Mouse (Mus musculus) testis, postnatal 14 days (tissue): ENCODE data around the gene Csnk2a2.

Experiments used
- DNase-seq: peaks from one replicate; pipeline ENCODE4 v3.0.0; 2021; ENCODE audit warnings: low spot score

Gene Csnk2a2

DNA sequence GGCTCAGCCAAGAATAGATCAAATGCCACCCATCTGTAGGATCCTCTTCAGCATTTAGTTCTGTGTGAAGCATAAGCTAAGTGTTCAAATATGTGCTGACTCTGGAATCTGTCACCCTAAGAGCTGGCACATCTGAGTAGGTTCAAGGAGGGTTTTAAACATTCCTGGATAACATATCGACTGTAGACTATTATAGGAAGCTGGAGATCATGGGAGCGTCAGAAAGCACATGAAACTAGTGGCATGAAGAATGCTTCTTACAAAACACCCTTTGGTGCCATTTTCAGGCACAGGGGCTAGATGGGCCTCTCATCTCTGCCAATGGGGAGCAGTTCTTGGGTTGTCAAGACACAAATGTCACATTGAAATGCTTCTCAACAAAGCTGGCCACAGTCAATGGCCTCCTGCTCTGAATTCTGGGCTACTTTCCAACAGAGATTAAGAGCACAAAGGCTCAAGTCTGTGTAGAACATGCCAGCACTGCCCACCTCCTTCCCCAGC lies 63.0 kb downstream of the Csnk2a2 start:
- DNase-seq = peak; percentile 67

DNA sequence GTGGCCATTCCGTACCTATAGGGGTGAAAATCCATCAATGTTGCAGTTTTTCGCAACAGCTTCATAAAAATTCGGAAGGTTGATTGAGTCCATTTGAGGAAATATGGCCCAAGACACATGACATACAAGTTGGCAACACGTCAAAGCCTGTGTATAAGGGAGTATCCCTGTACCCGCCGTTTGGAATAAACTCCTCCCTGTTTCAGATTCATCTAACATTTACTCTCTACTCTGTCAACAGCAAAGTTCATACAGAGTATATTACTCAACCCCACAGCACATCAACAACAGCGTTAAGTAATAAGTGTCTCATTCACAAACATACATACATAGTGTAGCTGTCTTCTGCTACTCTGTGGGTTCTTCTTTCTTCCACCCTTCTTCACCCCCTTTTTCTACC lies 65.2 kb downstream of the Csnk2a2 start:
- no peak for DNase-seq

DNA sequence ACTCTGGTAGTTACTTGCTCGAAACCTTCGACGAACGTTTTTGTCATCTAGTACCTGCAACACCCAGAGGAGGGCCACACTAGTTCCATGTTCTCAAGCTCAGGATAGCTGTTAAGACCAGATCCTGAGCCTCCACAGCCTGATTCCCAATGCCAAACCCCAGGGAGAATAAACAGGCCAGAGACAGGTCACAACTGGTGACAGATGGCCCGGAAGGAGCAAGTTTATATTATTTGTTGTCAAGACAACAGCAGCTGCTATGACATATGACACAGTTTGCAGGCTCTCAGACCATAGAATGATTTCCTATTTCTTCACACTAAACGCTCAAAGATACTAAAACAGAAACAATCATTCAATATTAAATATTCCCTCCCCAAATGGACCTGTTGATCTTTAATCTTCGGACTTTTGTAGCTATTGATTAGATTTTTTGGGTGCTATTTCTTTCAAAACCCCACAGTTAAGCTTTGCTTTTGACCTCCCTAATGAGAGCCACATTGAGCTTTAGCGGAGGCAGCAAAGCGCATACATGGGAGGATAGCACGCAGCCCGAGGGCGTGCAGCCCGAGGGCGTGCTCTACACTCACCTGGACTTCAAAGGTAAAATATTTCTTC lies 67.5 kb downstream of the Csnk2a2 start:
- DNase-seq = no peak

DNA sequence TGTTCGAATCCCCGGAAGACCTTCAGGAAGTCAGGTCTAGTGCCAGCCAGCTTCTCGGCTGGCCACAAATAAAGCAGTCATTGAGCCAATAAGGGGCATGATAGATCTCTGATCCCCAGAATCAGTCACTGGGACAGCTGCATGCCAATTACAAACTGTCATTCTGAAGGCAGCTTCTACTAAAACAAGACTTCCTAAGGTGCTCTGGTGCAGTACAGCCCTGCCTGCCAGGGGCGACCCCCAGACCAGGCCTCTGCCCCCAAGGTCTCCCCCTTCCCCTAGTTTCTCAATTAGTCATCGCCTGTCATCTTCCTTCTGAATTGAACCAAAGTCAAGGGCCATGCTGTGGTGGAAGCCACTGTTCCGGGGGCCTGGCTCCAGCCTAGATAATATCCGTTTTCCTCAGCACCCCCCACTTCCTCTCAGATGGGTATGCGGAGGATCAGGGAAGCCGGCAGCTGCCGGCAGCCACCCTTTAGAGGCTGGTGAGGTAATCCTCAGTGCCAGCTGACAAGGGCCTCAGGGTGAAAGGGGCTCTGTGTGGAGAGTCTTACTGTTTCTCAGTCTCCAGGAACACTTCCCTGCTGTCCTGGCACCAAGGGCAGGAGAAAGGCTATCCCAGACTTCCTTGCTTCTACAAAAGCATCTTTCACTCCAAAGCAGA lies 78.4 kb downstream of the Csnk2a2 start:
- no peak for DNase-seq

DNA sequence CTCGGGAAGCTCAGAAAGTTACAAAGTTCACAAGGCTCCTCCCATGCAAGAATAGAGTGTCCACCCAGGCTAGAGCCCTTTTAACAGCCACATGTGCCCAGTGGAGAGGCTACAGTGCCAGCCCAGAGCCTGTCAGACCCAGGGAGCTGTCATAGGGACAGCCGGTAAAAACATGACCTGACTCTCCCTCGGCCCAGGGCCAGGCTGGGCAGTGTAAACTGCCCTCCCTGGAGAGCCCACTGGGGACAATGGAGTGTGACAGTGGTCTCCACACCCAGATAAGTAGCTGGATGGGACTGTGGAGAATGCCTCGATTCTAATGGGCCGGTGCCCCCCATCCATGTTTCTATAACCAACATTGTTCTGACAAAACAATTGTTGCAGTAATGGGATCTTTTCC lies 80.3 kb downstream of the Csnk2a2 start:
- no peak for DNase-seq

DNA sequence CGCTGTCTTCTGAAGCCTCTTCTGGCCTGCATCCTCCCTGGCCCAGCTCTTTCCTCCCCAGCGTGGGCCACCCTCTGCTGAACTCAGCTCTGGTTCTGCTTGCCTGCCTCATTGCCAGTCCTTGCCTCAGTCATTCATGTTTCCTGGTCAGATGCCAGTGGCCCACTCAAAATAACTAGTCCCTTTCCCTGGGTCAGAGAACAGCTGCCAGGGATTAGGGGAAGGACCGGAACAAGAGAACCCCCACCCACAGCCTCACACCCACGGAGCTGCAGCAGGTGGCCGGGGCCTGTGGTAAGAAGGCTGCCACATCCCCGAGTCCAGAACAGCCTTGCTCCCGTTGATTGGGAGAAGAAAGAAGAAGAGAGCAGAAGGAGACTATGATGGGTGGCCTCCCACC lies 88.7 kb downstream of the Csnk2a2 start:
- no peak for DNase-seq

DNA sequence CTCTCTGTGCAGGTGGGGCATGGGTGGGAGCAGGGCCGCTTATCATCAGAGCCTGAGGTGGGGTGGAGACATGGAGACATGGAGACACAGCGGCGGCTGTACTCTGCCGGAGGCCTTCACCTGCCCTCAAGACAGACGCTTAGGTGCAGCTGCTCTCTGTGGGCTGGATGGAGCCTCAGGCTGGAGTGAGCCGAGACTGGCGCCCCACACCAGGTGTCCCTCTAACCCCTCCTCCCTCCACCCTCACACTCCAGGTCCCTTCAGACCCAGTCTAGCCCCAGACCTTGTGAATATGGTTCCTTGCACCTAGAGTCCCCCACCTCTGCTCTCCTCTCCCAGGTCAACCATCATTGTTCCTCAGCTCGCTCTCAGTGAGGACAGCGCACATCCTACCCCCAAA lies 90.7 kb downstream of the Csnk2a2 start:
- no peak for DNase-seq

DNA sequence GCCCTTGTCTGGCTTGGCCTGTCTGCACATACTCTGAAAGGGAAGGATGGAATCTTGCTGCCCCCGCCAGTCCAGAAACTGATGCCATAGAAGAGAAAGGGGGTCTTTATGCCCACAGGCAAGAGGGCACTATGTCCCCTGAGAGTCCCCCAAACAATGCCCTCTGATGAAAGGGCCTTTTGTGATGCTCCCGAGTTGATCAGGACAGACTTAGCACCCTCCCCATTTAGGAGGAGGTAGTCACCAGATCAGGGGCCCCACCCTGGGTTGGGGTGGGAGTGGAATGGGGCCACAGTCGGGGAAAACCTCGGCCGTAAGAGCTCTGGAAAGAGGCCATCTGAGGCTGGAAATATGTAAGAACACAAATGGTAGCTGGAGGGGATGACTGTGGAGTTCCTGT lies 92.6 kb downstream of the Csnk2a2 start:
- no peak for DNase-seq

DNA sequence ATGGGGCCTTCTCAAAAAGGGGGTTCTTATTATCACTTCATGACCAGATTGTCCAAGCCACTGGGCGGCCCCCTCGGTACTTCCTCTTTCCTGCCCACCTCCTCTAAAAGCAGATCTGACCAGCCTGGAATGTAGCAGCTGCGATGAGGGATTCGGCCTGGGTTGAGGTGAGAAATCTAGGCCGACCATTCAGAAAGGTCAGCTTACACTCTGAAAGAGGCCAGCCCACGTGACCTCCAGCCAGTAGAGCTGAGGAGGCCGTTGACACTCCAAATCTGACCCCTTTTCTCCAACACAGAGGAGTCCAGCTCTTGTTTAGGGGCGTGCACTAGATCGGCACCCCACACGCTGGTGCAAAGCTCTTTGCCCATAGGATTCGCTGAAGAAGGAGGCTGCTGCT lies 93.1 kb downstream of the Csnk2a2 start:
- no peak for DNase-seq
